18 mouse cellular contexts compared by ENCODE assay signal in the genomic region with DNA sequence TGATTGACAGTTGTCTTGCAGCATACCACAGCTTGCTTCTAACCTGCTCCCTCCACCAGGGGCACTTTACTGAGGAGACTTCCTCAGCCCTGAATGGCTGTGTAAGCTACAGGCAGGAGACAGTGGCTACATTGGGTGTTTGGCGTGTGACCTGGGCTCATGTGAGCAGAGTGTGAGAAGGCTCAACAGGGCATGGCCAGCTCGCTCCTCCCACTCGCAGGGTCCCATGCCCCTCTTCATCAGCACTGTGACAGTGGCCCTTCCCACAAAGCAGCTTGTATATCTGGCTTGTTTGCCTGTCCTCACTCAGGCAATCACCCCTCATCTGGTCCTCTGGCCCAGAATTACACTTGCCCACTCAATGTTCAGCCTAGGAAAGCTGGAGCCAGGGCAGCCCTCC. TPM values are rescaled to one million over a fixed set of nuclear protein-coding genes. Genes with fewer than 3 reads are reported as not detected.
DNase-seq lines count a peak whose midpoint lies in the region; ATAC-seq lines count a peak whose summit lies in the region.
"Had no signal": no experiment of that assay in that cellular context is flagged by ENCODE, and none has a peak within 500 bp of the region (broad histone marks: within the 10 kb centered on the region; RNA-seq: fewer than 3 reads in every experiment).

No protein-coding gene starts in this region.

- H3K9me3 ChIP-seq in hindbrain, embryonic 11.5 days (ENCODE audit: control insufficient read depth, low read length), result no peaks in the 10 kb centered on the region
- H3K9me3 ChIP-seq in hindbrain, embryonic 14.5 days (ENCODE audit: control insufficient read depth, low read length), result no peaks in the 10 kb centered on the region
- no peaks in the 10 kb centered on the region for H3K9me3 ChIP-seq in midbrain, embryonic 11.5 days (ENCODE audit: control insufficient read depth, low read length)
- 0 out of 2 replicates have a peak, but pooled peaks cover 4% of the 10 kb centered on the region for H3K9me3 ChIP-seq in midbrain, embryonic 13.5 days
- H3K9me3 ChIP-seq in hindbrain, embryonic 16.5 days (ENCODE audit: control insufficient read depth, low read length), result no peaks in the 10 kb centered on the region
- H3K9me3 ChIP-seq: forebrain, embryonic 15.5 days; heart, embryonic 10.5 days had no signal

- no peak overlapping the region for H3K4me3 ChIP-seq in hindbrain, embryonic 11.5 days (ENCODE audit: low read depth, low read length)
- no peak overlapping the region for H3K4me3 ChIP-seq in hindbrain, embryonic 14.5 days (replicated peaks; ENCODE audit: low read length)
- no peak overlapping the region for H3K4me3 ChIP-seq in midbrain, embryonic 11.5 days (ENCODE audit: low read depth, low read length)
- H3K4me3 ChIP-seq in midbrain, embryonic 13.5 days (replicated peaks), result no peak overlapping the region
- H3K4me3 ChIP-seq in hindbrain, embryonic 16.5 days (ENCODE audit: low read length), result no peak overlapping the region
- H3K4me3 ChIP-seq: embryonic facial prominence, embryonic 10.5 days; forebrain, embryonic 15.5 days; heart, embryonic 10.5 days; limb, embryonic 12.5 days had no signal

- H3K27ac ChIP-seq in hindbrain, embryonic 11.5 days (ENCODE audit: low read depth, low read length), result no peak overlapping the region
- H3K27ac ChIP-seq in hindbrain, embryonic 14.5 days, result no peak overlapping the region
- H3K27ac ChIP-seq in midbrain, embryonic 11.5 days (ENCODE audit: low read depth, low read length), result no peak overlapping the region
- H3K27ac ChIP-seq in midbrain, embryonic 13.5 days, result no peak overlapping the region
- H3K27ac ChIP-seq in hindbrain, embryonic 16.5 days (ENCODE audit: low read depth, low read length), result no peak overlapping the region
- H3K27ac ChIP-seq: embryonic facial prominence, embryonic 10.5 days; forebrain, embryonic 15.5 days; heart, embryonic 10.5 days; limb, embryonic 12.5 days; liver, embryonic 14.5 days had no signal

- WGBS in hindbrain, embryonic 11.5 days, result 86% methylated on average over 3 of the region's 3 CpGs
- WGBS in hindbrain, embryonic 14.5 days, result 82% methylated on average over 3 of the region's 3 CpGs
- 80% methylated on average over 3 of the region's 3 CpGs for WGBS in midbrain, embryonic 11.5 days
- WGBS in midbrain, embryonic 13.5 days, result 87% methylated on average over 3 of the region's 3 CpGs
- 72% methylated on average over 3 of the region's 3 CpGs for WGBS in hindbrain, embryonic 16.5 days

- H3K4me2 ChIP-seq in hindbrain, embryonic 11.5 days (replicated peaks; ENCODE audit: low read depth, low read length), result no peak overlapping the region
- no peak overlapping the region for H3K4me2 ChIP-seq in hindbrain, embryonic 14.5 days (replicated peaks)
- H3K4me2 ChIP-seq in midbrain, embryonic 11.5 days, result no peak overlapping the region
- H3K4me2 ChIP-seq in midbrain, embryonic 13.5 days (replicated peaks), result no peak overlapping the region
- no peak overlapping the region for H3K4me2 ChIP-seq in hindbrain, embryonic 16.5 days (ENCODE audit: low read length)
- H3K4me2 ChIP-seq: forebrain, embryonic 15.5 days; limb, embryonic 12.5 days had no signal

- no peak overlapping the region for H3K9ac ChIP-seq in hindbrain, embryonic 11.5 days (ENCODE audit: low read depth, low read length)
- H3K9ac ChIP-seq in hindbrain, embryonic 14.5 days, result no peak overlapping the region
- H3K9ac ChIP-seq in midbrain, embryonic 11.5 days (ENCODE audit: low read length), result no peak overlapping the region
- H3K9ac ChIP-seq in midbrain, embryonic 13.5 days (replicated peaks), result no peak overlapping the region
- H3K9ac ChIP-seq in hindbrain, embryonic 16.5 days (ENCODE audit: low read depth, low read length), result no peak overlapping the region
- H3K9ac ChIP-seq: forebrain, embryonic 15.5 days; limb, embryonic 12.5 days; liver, embryonic 14.5 days had no signal

- no peaks in the 10 kb centered on the region for H3K27me3 ChIP-seq in hindbrain, embryonic 11.5 days (ENCODE audit: control insufficient read depth, insufficient read depth, low read length)
- H3K27me3 ChIP-seq in hindbrain, embryonic 14.5 days (ENCODE audit: control insufficient read depth, insufficient read depth, low read length), result no peaks in the 10 kb centered on the region
- no peaks in the 10 kb centered on the region for H3K27me3 ChIP-seq in midbrain, embryonic 11.5 days (ENCODE audit: control insufficient read depth, insufficient read depth, low read length)
- H3K27me3 ChIP-seq in midbrain, embryonic 13.5 days, result no peaks in the 10 kb centered on the region
- no peaks in the 10 kb centered on the region for H3K27me3 ChIP-seq in hindbrain, embryonic 16.5 days (replicated peaks; ENCODE audit: control insufficient read depth, insufficient read depth, low read length)
- no peaks in the 10 kb centered on the region for H3K27me3 ChIP-seq in splenic B cell, adult 2 months (ENCODE audit: control insufficient read depth, insufficient read depth, low read length, poor library complexity, severe bottlenecking)
- H3K27me3 ChIP-seq: forebrain, embryonic 15.5 days; limb, embryonic 12.5 days had no signal

- no peaks in the 10 kb centered on the region for H3K36me3 ChIP-seq in hindbrain, embryonic 11.5 days (ENCODE audit: control insufficient read depth, insufficient read depth, low read length)
- H3K36me3 ChIP-seq in hindbrain, embryonic 14.5 days (replicated peaks; ENCODE audit: control insufficient read depth, insufficient read depth), result no peaks in the 10 kb centered on the region
- no peaks in the 10 kb centered on the region for H3K36me3 ChIP-seq in midbrain, embryonic 11.5 days (ENCODE audit: control insufficient read depth, insufficient read depth, low read length)
- no peaks in the 10 kb centered on the region for H3K36me3 ChIP-seq in midbrain, embryonic 13.5 days
- no peaks in the 10 kb centered on the region for H3K36me3 ChIP-seq in hindbrain, embryonic 16.5 days (ENCODE audit: control insufficient read depth, insufficient read depth, low read length)
- H3K36me3 ChIP-seq in splenic B cell, adult 2 months (ENCODE audit: control insufficient read depth, insufficient read depth, low read length, poor library complexity, severe bottlenecking), result peaks cover 18% of the 10 kb centered on the region
- H3K36me3 ChIP-seq: embryonic facial prominence, embryonic 10.5 days; heart, embryonic 10.5 days; limb, embryonic 12.5 days had no signal

- ATAC-seq in hindbrain, embryonic 11.5 days (ENCODE audit: low FRiP score), result peak; percentile 31; the same call in 1 of the 2 replicates
- no peak for ATAC-seq in hindbrain, embryonic 14.5 days (ENCODE audit: low FRiP score)
- ATAC-seq in midbrain, embryonic 11.5 days (ENCODE audit: low FRiP score), result 0 out of 2 replicates have a peak, but pooled peaks have one; percentile 8
- no peak; the same call in 1 of the 2 replicates for ATAC-seq in midbrain, embryonic 13.5 days
- ATAC-seq in hindbrain, embryonic 16.5 days, result peak; percentile 32; the same call in 1 of the 2 replicates
- ATAC-seq: forebrain, embryonic 15.5 days had no signal

- H3K4me1 ChIP-seq in hindbrain, embryonic 11.5 days (replicated peaks; ENCODE audit: control insufficient read depth, insufficient read depth, low read length), result no peaks in the 10 kb centered on the region
- H3K4me1 ChIP-seq in hindbrain, embryonic 14.5 days (replicated peaks; ENCODE audit: control insufficient read depth, insufficient read depth, low read length), result peaks cover 4% of the 10 kb centered on the region; the same call in 1 of the 2 replicates
- peaks cover 13% of the 10 kb centered on the region for H3K4me1 ChIP-seq in midbrain, embryonic 11.5 days (ENCODE audit: control insufficient read depth, insufficient read depth, low read length)
- H3K4me1 ChIP-seq in midbrain, embryonic 13.5 days (replicated peaks), result peaks cover 22% of the 10 kb centered on the region
- peaks cover 9% of the 10 kb centered on the region; the same call in 1 of the 2 replicates for H3K4me1 ChIP-seq in hindbrain, embryonic 16.5 days (ENCODE audit: control insufficient read depth, insufficient read depth, low read depth, low read length)
- H3K4me1 ChIP-seq: embryonic facial prominence, embryonic 10.5 days; heart, embryonic 10.5 days; limb, embryonic 12.5 days had no signal

- no peak for DNase-seq in hindbrain, embryonic 11.5 days (ENCODE audit: low spot score)
- DNase-seq in hindbrain, embryonic 14.5 days (ENCODE audit: low spot score), result no peak
- DNase-seq in midbrain, embryonic 11.5 days (ENCODE audit: low spot score, missing footprints), result peak; percentile 78
- peak; percentile 44 for DNase-seq in splenic B cell, adult 2 months (ENCODE audit: low read depth, low spot score)
- DNase-seq in T-cell, adult 2 months (ENCODE audit: low spot score), result no peak
- DNase-seq in adrenal gland, adult 18-20 months (ENCODE audit: low spot score in 2 of 2), result no peak
- DNase-seq: cerebellum, adult 8-10 months; heart, postnatal 10 days; kidney, adult 11 months; kidney, postnatal 25 days; layer of hippocampus, adult 9-11 months had no signal

RNA-seq across cellular contexts. Expression of a gene that starts 28.8 kb away (rescaled TPM):
- polyA plus RNA-seq in hindbrain, embryonic 11.5 days (2014; fragmentation: Nextera tagmentation; extraction: Ambion mirVana), result 37.8 and 38.3 TPM in 2 replicates
- 7.5 and 7.6 TPM in 2 replicates for polyA plus RNA-seq in hindbrain, embryonic 14.5 days (2014; fragmentation: Nextera tagmentation; extraction: Ambion mirVana)
- 48.5 and 48.8 TPM in 2 replicates for polyA plus RNA-seq in midbrain, embryonic 11.5 days (2014; fragmentation: Nextera tagmentation; extraction: Ambion mirVana)
- polyA plus RNA-seq in midbrain, embryonic 13.5 days (2015; fragmentation: Nextera tagmentation; extraction: Ambion mirVana), result 16.6 and 17.6 TPM in 2 replicates
- polyA plus RNA-seq in hindbrain, embryonic 16.5 days (2015; fragmentation: Nextera tagmentation; extraction: Ambion mirVana), result 7.9 and 10.6 TPM in 2 replicates
- under 1 TPM; 0.26 to 0.53 TPM for total RNA-seq in adrenal gland, adult 18-20 months (2021)

RNA-seq across cellular contexts. Expression of a gene that starts 55.5 kb away (rescaled TPM):
- 14.8 and 15.4 TPM in 2 replicates for polyA plus RNA-seq in hindbrain, embryonic 11.5 days (2014; fragmentation: Nextera tagmentation; extraction: Ambion mirVana)
- 13.2 and 13.5 TPM in 2 replicates for polyA plus RNA-seq in hindbrain, embryonic 14.5 days (2014; fragmentation: Nextera tagmentation; extraction: Ambion mirVana)
- polyA plus RNA-seq in midbrain, embryonic 11.5 days (2014; fragmentation: Nextera tagmentation; extraction: Ambion mirVana), result 16.1 and 18.3 TPM in 2 replicates
- 14.9 and 15.6 TPM in 2 replicates for polyA plus RNA-seq in midbrain, embryonic 13.5 days (2015; fragmentation: Nextera tagmentation; extraction: Ambion mirVana)
- polyA plus RNA-seq in hindbrain, embryonic 16.5 days (2015; fragmentation: Nextera tagmentation; extraction: Ambion mirVana), result 13.0 and 13.5 TPM in 2 replicates
- 10 to 100 TPM in 1 of 2 experiments, 1 to 10 TPM in 1; 9.7 to 11.1 TPM for total RNA-seq in adrenal gland, adult 18-20 months (2021)

Comparison
In these comparisons a context has a peak if more than half of its experiments do, and no peak if none do; other contexts are left out.
1. ATAC-seq: peak in hindbrain, embryonic 11.5 days (single experiment), midbrain, embryonic 11.5 days (single experiment) and hindbrain, embryonic 16.5 days (single experiment); none in hindbrain, embryonic 14.5 days (single experiment) and midbrain, embryonic 13.5 days (single experiment).
2. DNase-seq: peak in midbrain, embryonic 11.5 days (single experiment) and splenic B cell, adult 2 months (single experiment); none in hindbrain, embryonic 11.5 days (single experiment), hindbrain, embryonic 14.5 days (single experiment), T-cell, adult 2 months (single experiment) and adrenal gland, adult 18-20 months (0 of 2).